Mouse (Mus musculus): Measurements from ENCODE around the gene Rbms2. TPM values are rescaled to one million over a fixed set of nuclear protein-coding genes. Genes with fewer than 3 reads are reported as not detected.

Rbms2 gene
- polyA plus RNA-seq (2012; rRNA removed): 65.3 and 76.2 TPM in 2 replicates

- no peaks in the 10 kb centered on the region for H3K36me3 ChIP-seq (ENCODE audit: control insufficient read depth, insufficient read depth, low read length)
- no peak within 1 kb of the TSS for H3K27ac ChIP-seq (ENCODE audit: control insufficient read depth, insufficient read depth, low read length)
- 62% methylated on average over 6 of the region's 6 CpGs for WGBS
- no peak for TF ChIP-seq POLR2A (IDR thresholded peaks at IDR 0.05; ENCODE audit: control insufficient read depth, extremely low read depth, insufficient read depth, low read length, poor library complexity)
- TF ChIP-seq CTCF (IDR thresholded peaks at IDR 0.05; ENCODE audit: borderline replicate concordance, control insufficient read depth, extremely low read depth, insufficient read depth, low read length, poor library complexity): no peak
- no peak for DNase-seq
- H3K4me3 ChIP-seq (ENCODE audit: control insufficient read depth, insufficient read depth, low read length): no peak within 1 kb of the TSS
- no peaks in the 10 kb centered on the region for H3K27me3 ChIP-seq (ENCODE audit: control insufficient read depth, insufficient read depth, low read length)
- peaks cover 6% of the 10 kb centered on the region for H3K4me1 ChIP-seq (replicated peaks; ENCODE audit: control insufficient read depth, insufficient read depth, low read length)
These were observed at the start of gene Rbms2 for GRCm38 (mm10) chr10:128179989-128180388. Rbms2 (minus strand) TSS chr10:128180297.

- 97% methylated on average over 8 of the region's 8 CpGs for WGBS
- no peak for DNase-seq
- no peak overlapping the region for H3K27ac ChIP-seq (ENCODE audit: control insufficient read depth, insufficient read depth, low read length)
- no peak overlapping the region for H3K4me3 ChIP-seq (ENCODE audit: control insufficient read depth, insufficient read depth, low read length)
- H3K27me3 ChIP-seq (ENCODE audit: control insufficient read depth, insufficient read depth, low read length): no peaks in the 10 kb centered on the region
- peaks cover 23% of the 10 kb centered on the region for H3K4me1 ChIP-seq (replicated peaks; ENCODE audit: control insufficient read depth, insufficient read depth, low read length)
- H3K36me3 ChIP-seq (ENCODE audit: control insufficient read depth, insufficient read depth, low read length): no peaks in the 10 kb centered on the region
- no peak for TF ChIP-seq POLR2A (IDR thresholded peaks at IDR 0.05; ENCODE audit: control insufficient read depth, extremely low read depth, insufficient read depth, low read length, poor library complexity)
- TF ChIP-seq CTCF (IDR thresholded peaks at IDR 0.05; ENCODE audit: borderline replicate concordance, control insufficient read depth, extremely low read depth, insufficient read depth, low read length, poor library complexity): no peak
These were observed 47.9 kb upstream of the Rbms2 start for GRCm38 (mm10) chr10:128228009-128228408.

- WGBS: 91% methylated on average over 9 of the region's 9 CpGs
These were observed 47.5 kb upstream of the Rbms2 start for GRCm38 (mm10) chr10:128227592-128227991.

GRCm38 (mm10) chr10:128225538-128225937, 45.4 kb upstream of the Rbms2 start, which contains the start of gene Mip:
Mip (plus strand) TSS chr10:128225838.
- TF ChIP-seq CTCF (IDR thresholded peaks at IDR 0.05; ENCODE audit: borderline replicate concordance, control insufficient read depth, extremely low read depth, insufficient read depth, low read length, poor library complexity): no peak
- no peak for DNase-seq
- Histone ChIP-seq H3K36me3 (ENCODE audit: control insufficient read depth, insufficient read depth, low read length) (no peaks in the 10 kb centered on the region), H3K27me3 (ENCODE audit: control insufficient read depth, insufficient read depth, low read length) (no peaks in the 10 kb centered on the region), H3K4me1 (replicated peaks; ENCODE audit: control insufficient read depth, insufficient read depth, low read length) (peaks cover 18% of the 10 kb centered on the region), H3K4me3 (ENCODE audit: control insufficient read depth, insufficient read depth, low read length) (no peak within 1 kb of the TSS), H3K27ac (ENCODE audit: control insufficient read depth, insufficient read depth, low read length) (no peak within 1 kb of the TSS)
- whole genome bisulfite sequencing: 84% methylated on average over 4 of the region's 4 CpGs

More at GRCm38 (mm10) chr10:128227592-128227991, 47.5 kb upstream of the Rbms2 start:
- H3K4me1 ChIP-seq (replicated peaks; ENCODE audit: control insufficient read depth, insufficient read depth, low read length): peaks cover 21% of the 10 kb centered on the region
- H3K27ac ChIP-seq (ENCODE audit: control insufficient read depth, insufficient read depth, low read length): no peak overlapping the region
- H3K4me3 ChIP-seq (ENCODE audit: control insufficient read depth, insufficient read depth, low read length): no peak overlapping the region
- no peaks in the 10 kb centered on the region for H3K36me3 ChIP-seq (ENCODE audit: control insufficient read depth, insufficient read depth, low read length)
- no peaks in the 10 kb centered on the region for H3K27me3 ChIP-seq (ENCODE audit: control insufficient read depth, insufficient read depth, low read length)
- TF ChIP-seq CTCF (IDR thresholded peaks at IDR 0.05; ENCODE audit: borderline replicate concordance, control insufficient read depth, extremely low read depth, insufficient read depth, low read length, poor library complexity) (no peak), POLR2A (IDR thresholded peaks at IDR 0.05; ENCODE audit: control insufficient read depth, extremely low read depth, insufficient read depth, low read length, poor library complexity) (no peak)
- DNase-seq: no peak

- 91% methylated on average over 5 of the region's 5 CpGs for WGBS
These were observed 45.0 kb upstream of the Rbms2 start for GRCm38 (mm10) chr10:128225064-128225463.

GRCm38 (mm10) chr10:128221533-128222286, 41.6 kb upstream of the Rbms2 start:
- WGBS: 73% methylated on average over 16 of the region's 16 CpGs
- H3K36me3 ChIP-seq (ENCODE audit: control insufficient read depth, insufficient read depth, low read length): no peaks in the 10 kb centered on the region
- no peak overlapping the region for H3K27ac ChIP-seq (ENCODE audit: control insufficient read depth, insufficient read depth, low read length)
- no peaks in the 10 kb centered on the region for H3K27me3 ChIP-seq (ENCODE audit: control insufficient read depth, insufficient read depth, low read length)
- no peak overlapping the region for H3K4me3 ChIP-seq (ENCODE audit: control insufficient read depth, insufficient read depth, low read length)
- H3K4me1 ChIP-seq (replicated peaks; ENCODE audit: control insufficient read depth, insufficient read depth, low read length): peaks cover 4% of the 10 kb centered on the region
- DNase-seq: no peak
- TF ChIP-seq POLR2A (IDR thresholded peaks at IDR 0.05; ENCODE audit: control insufficient read depth, extremely low read depth, insufficient read depth, low read length, poor library complexity) (no peak), CTCF (IDR thresholded peaks at IDR 0.05; ENCODE audit: borderline replicate concordance, control insufficient read depth, extremely low read depth, insufficient read depth, low read length, poor library complexity) (no peak)

More at GRCm38 (mm10) chr10:128225064-128225463, 45.0 kb upstream of the Rbms2 start:
- H3K36me3 ChIP-seq (ENCODE audit: control insufficient read depth, insufficient read depth, low read length): no peaks in the 10 kb centered on the region
- no peaks in the 10 kb centered on the region for H3K27me3 ChIP-seq (ENCODE audit: control insufficient read depth, insufficient read depth, low read length)
- no peak overlapping the region for H3K4me3 ChIP-seq (ENCODE audit: control insufficient read depth, insufficient read depth, low read length)
- peaks cover 13% of the 10 kb centered on the region for H3K4me1 ChIP-seq (replicated peaks; ENCODE audit: control insufficient read depth, insufficient read depth, low read length)
- H3K27ac ChIP-seq (ENCODE audit: control insufficient read depth, insufficient read depth, low read length): no peak overlapping the region
- no peak for TF ChIP-seq POLR2A (IDR thresholded peaks at IDR 0.05; ENCODE audit: control insufficient read depth, extremely low read depth, insufficient read depth, low read length, poor library complexity)
- TF ChIP-seq CTCF (IDR thresholded peaks at IDR 0.05; ENCODE audit: borderline replicate concordance, control insufficient read depth, extremely low read depth, insufficient read depth, low read length, poor library complexity): no peak
- DNase-seq: no peak
